Mouse (Mus musculus): ENCODE data around the gene Baz1b. TPM values are rescaled to one million over a fixed set of nuclear protein-coding genes. Genes with fewer than 3 reads are reported as not detected.

Gene Baz1b
- total RNA-seq, 4 experiments from 2014 or later = 40.4 to 48.7 (median 43.6) TPM

- no peak for DNase-seq (ENCODE audit: low spot score)
These were observed 87.8 kb downstream of the Baz1b start for GRCm38 (mm10) chr5:135274663-135275396.

- no peak for DNase-seq (ENCODE audit: low spot score)
These were observed 89.5 kb downstream of the Baz1b start for GRCm38 (mm10) chr5:135276597-135276996.

GRCm38 (mm10) chr5:135280226-135280625 is 93.2 kb downstream of the Baz1b start:
- DNase-seq (ENCODE audit: low spot score) = no peak

GRCm38 (mm10) chr5:135285211-135285610 is 98.1 kb downstream of the Baz1b start:
- DNase-seq (ENCODE audit: low spot score) = no peak

GRCm38 (mm10) chr5:135286185-135286584 is 99.1 kb downstream of the Baz1b start:
- DNase-seq (ENCODE audit: low spot score) = peak; percentile 70

GRCm38 (mm10) chr5:135286926-135287325 is 99.9 kb downstream of the Baz1b start:
- no peak for DNase-seq (ENCODE audit: low spot score)

- no peak for DNase-seq (ENCODE audit: low spot score)
These were observed 103.6 kb downstream of the Baz1b start for GRCm38 (mm10) chr5:135290703-135291102.

GRCm38 (mm10) chr5:135291193-135291592 is 104.1 kb downstream of the Baz1b start:
- no peak for DNase-seq (ENCODE audit: low spot score)

- DNase-seq (ENCODE audit: low spot score) = no peak
These were observed 104.9 kb downstream of the Baz1b start for GRCm38 (mm10) chr5:135292001-135292400.

Small RNA genes lying within 50 kb of the gene (microRNA-seq; reads per million reads assigned to microRNA genes)
- not detected for gene Gm25315

Other genes starting within 250 kb of the Baz1b start
- not detected for gene Cldn4, start 240.3 kb upstream of the Baz1b start, total RNA-seq (2022)
- gene Cldn3, start 201.1 kb upstream of the Baz1b start, total RNA-seq (2022) = under 1 TPM in 1 of 4 experiments, not detected in 3; 0.28 TPM
- 10 to 100 TPM; 67.0 to 71.0 (median 70.2) TPM for gene Abhd11, start 178.1 kb upstream of the Baz1b start, total RNA-seq (2022)
- 1 to 10 TPM in 3 of 4 experiments, under 1 TPM in 1; 0.88 to 2.4 (median 1.2) TPM for gene Stx1a, start 163.8 kb upstream of the Baz1b start, total RNA-seq (2022)
- 10 to 100 TPM; 43.8 to 49.3 (median 45.5) TPM for gene Dnajc30, start 123.1 kb upstream of the Baz1b start, total RNA-seq (2022)
- gene Bud23, start 122.3 kb upstream of the Baz1b start, total RNA-seq (2022) = 10 to 100 TPM; 18.0 to 31.3 (median 23.7) TPM
- gene Vps37d, start 109.0 kb upstream of the Baz1b start, total RNA-seq (2022) = under 1 TPM; 0.37 to 0.57 (median 0.47) TPM
- gene Mlxipl, start 97.4 kb upstream of the Baz1b start, total RNA-seq (2022) = 10 to 100 TPM; 18.0 to 39.9 (median 21.3) TPM
- gene Tbl2, start 37.6 kb upstream of the Baz1b start, total RNA-seq (2022) = 10 to 100 TPM in 3 of 4 experiments, 1 to 10 TPM in 1; 9.6 to 14.0 (median 10.7) TPM
- gene Bcl7b, start 19.0 kb upstream of the Baz1b start, total RNA-seq (2022) = 10 to 100 TPM; 39.8 to 47.6 (median 44.6) TPM
- gene Fzd9, start 64.0 kb downstream of the Baz1b start, total RNA-seq (2022) = 1 to 10 TPM; 1.3 to 1.9 (median 1.6) TPM
- under 1 TPM in 3 of 4 experiments, not detected in 1; 0.24 to 0.94 (median 0.90) TPM for gene Fkbp6, start 162.8 kb downstream of the Baz1b start, total RNA-seq (2022)
- under 1 TPM in 1 of 4 experiments, not detected in 3; 0.28 TPM for gene Trim50, start 166.0 kb downstream of the Baz1b start, total RNA-seq (2022)
- 10 to 100 TPM; 11.4 to 15.1 (median 13.3) TPM for gene Nsun5, start 182.7 kb downstream of the Baz1b start, total RNA-seq (2022)
- gene Pom121, start 207.3 kb downstream of the Baz1b start, total RNA-seq (2022) = 10 to 100 TPM in 3 of 4 experiments, 1 to 10 TPM in 1; 9.4 to 11.7 (median 10.8) TPM

Data from heart, adult 8-10 months (tissue).